Mouse (Mus musculus) forebrain, embryonic 15.5 days (tissue): ENCODE measurements at regions not wholly inside any gene's neighbourhood (a gene's known extent, or its start where the extent isn't known, plus 50 kb on each side); places are given as distances from the start of the nearest gene placed in this dataset.
A peak's percentile ranks its signal among the peaks of the same experiment; 100 is the strongest.

Experiments
- ATAC-seq: fragments of 200-750 bp; cut with Nextera tagmentation; replicated peaks from 2 replicates; pipeline ENCODE4 v1.8.0; 2017; ENCODE audit warnings: mild to moderate bottlenecking, moderate TSS enrichment, moderate library complexity
- H3K27ac ChIP-seq: fragments of 300-500 bp; sonication (generic); replicated peaks from 2 replicates; pipeline ENCODE4 v1.5.1; 2015; ENCODE audit warnings: mild to moderate bottlenecking, inconsistent platforms
- H3K27me3 ChIP-seq: fragments of 300-500 bp; sonication (generic); 2 replicates; pipeline ENCODE4 v1.6.1; 2015; ENCODE audit warnings: inconsistent platforms
- H3K36me3 ChIP-seq: fragments of 300-500 bp; sonication (generic); 2 replicates; pipeline ENCODE4 v1.6.1; 2015; ENCODE audit warnings: mild to moderate bottlenecking, inconsistent platforms
- H3K4me1 ChIP-seq: fragments of 300-500 bp; sonication (generic); 2 replicates; pipeline ENCODE4 v1.6.1; 2015; ENCODE audit warnings: inconsistent platforms
- H3K4me2 ChIP-seq: fragments of 300-500 bp; sonication (generic); replicated peaks from 2 replicates; pipeline ENCODE4 v1.6.1; 2015; ENCODE audit warnings: mild to moderate bottlenecking, inconsistent platforms
- H3K4me3 ChIP-seq: fragments of 300-500 bp; sonication (generic); 2 replicates; pipeline ENCODE4 v1.5.1; 2015; ENCODE audit warnings: mild to moderate bottlenecking, inconsistent platforms
- H3K9ac ChIP-seq: fragments of 300-500 bp; sonication (generic); replicated peaks from 2 replicates; pipeline ENCODE4 v1.6.1; 2015; ENCODE audit warnings: mild to moderate bottlenecking, inconsistent platforms
- H3K9me3 ChIP-seq: fragments of 300-500 bp; sonication (generic); 2 replicates; pipeline ENCODE4 v1.6.1; 2016; ENCODE audit warnings: inconsistent platforms
- WGBS: fragments of 180-500 bp; shearing (Covaris S2); methylation state at CpG from one replicate; pipeline ENCODE4 v1.1.7; 2015; ENCODE audit warnings: mixed read lengths; 5-methylcytosine and 5-hydroxymethylcytosine counted together

GRCm38 (mm10) chr8:90414021-90414420 is 65.9 kb upstream of the Tox3 start:
- ATAC-seq, result 0 out of 2 replicates have a peak, but pooled peaks have one; percentile 64
- Histone ChIP-seq H3K9ac (no peak overlapping the region), H3K27me3 (no peaks in the 10 kb centered on the region), H3K4me3 (no peak overlapping the region), H3K9me3 (no peaks in the 10 kb centered on the region), H3K4me1 (0 out of 2 replicates have a peak, but pooled peaks cover 7% of the 10 kb centered on the region), H3K27ac (no peak overlapping the region), H3K4me2 (no peak overlapping the region), H3K36me3 (no peaks in the 10 kb centered on the region)
- 68% methylated on average over 2 of the region's 2 CpGs for WGBS
